Mouse (Mus musculus): ENCODE measurements at regions not wholly inside any gene's neighbourhood (a gene's known extent, or its start where the extent isn't known, plus 50 kb on each side); places are given as distances from the start of the nearest gene placed in this dataset.

DNA sequence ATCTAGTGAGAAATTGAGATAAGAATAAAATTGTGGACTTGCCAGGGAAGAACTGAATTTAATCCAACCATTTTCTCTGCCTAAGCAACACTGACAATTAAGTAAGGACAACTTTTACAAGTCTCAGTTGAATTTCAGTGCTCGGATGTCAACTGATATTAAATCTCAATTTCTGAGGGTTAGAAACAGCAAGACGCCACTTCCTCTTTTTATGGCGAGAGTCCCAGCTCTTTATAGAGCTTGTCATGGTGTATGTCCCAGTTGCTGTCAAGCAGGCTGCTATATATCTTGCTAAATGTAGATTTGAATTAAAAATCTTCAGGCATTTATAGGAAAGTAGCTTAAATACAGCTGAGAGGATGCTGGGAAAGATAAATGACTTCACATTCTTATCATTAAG, 697.8 kb upstream of the Got2 start:
- no peak overlapping the region for H3K4me3 ChIP-seq (replicated peaks; ENCODE audit: low read length)
- H3K36me3 ChIP-seq (ENCODE audit: insufficient read depth, low read length): no peaks in the 10 kb centered on the region
- H3K4me1 ChIP-seq (replicated peaks; ENCODE audit: low read depth, low read length): no peaks in the 10 kb centered on the region
- no peaks in the 10 kb centered on the region for H3K27me3 ChIP-seq (ENCODE audit: insufficient read depth, low read length)
- TF ChIP-seq NANOG (IDR thresholded peaks at IDR 0.05; ENCODE audit: borderline replicate concordance, low read length) (no peak), POU5F1 (IDR thresholded peaks at IDR 0.05; ENCODE audit: borderline replicate concordance, low read length) (no peak), CTCF (conservative IDR thresholded peaks at IDR 0.05; ENCODE audit: low read length) (no peak)
- H3K9me3 ChIP-seq (ENCODE audit: low read length): no peaks in the 10 kb centered on the region

GRCm38 (mm10) chr8:96552512-96552911, 664.2 kb upstream of the Got2 start:
- Histone ChIP-seq H3K4me3 (replicated peaks; ENCODE audit: low read length) (no peak overlapping the region), H3K9me3 (ENCODE audit: low read length) (no peaks in the 10 kb centered on the region), H3K4me1 (replicated peaks; ENCODE audit: low read depth, low read length) (no peaks in the 10 kb centered on the region), H3K27me3 (ENCODE audit: insufficient read depth, low read length) (no peaks in the 10 kb centered on the region), H3K36me3 (ENCODE audit: insufficient read depth, low read length) (no peaks in the 10 kb centered on the region)
- TF ChIP-seq POU5F1 (IDR thresholded peaks at IDR 0.05; ENCODE audit: borderline replicate concordance, low read length) (no peak), CTCF (conservative IDR thresholded peaks at IDR 0.05; ENCODE audit: low read length) (no peak), NANOG (IDR thresholded peaks at IDR 0.05; ENCODE audit: borderline replicate concordance, low read length) (no peak)

- no peaks in the 10 kb centered on the region for H3K9me3 ChIP-seq (ENCODE audit: low read length)
- H3K4me3 ChIP-seq (replicated peaks; ENCODE audit: low read length): no peak overlapping the region
- no peaks in the 10 kb centered on the region for H3K4me1 ChIP-seq (replicated peaks; ENCODE audit: low read depth, low read length)
- no peak for TF ChIP-seq POU5F1 (IDR thresholded peaks at IDR 0.05; ENCODE audit: borderline replicate concordance, low read length)
- TF ChIP-seq NANOG (IDR thresholded peaks at IDR 0.05; ENCODE audit: borderline replicate concordance, low read length): no peak
- peak; percentile 40 for TF ChIP-seq CTCF (conservative IDR thresholded peaks at IDR 0.05; ENCODE audit: low read length)
- no peaks in the 10 kb centered on the region for H3K27me3 ChIP-seq (ENCODE audit: insufficient read depth, low read length)
- no peaks in the 10 kb centered on the region for H3K36me3 ChIP-seq (ENCODE audit: insufficient read depth, low read length)
Observed at GRCm38 (mm10) chr8:96550408-96550807, 662.1 kb upstream of the Got2 start.

- H3K36me3 ChIP-seq (ENCODE audit: insufficient read depth, low read length): no peaks in the 10 kb centered on the region
- no peak for TF ChIP-seq CTCF (conservative IDR thresholded peaks at IDR 0.05; ENCODE audit: low read length)
- TF ChIP-seq NANOG (IDR thresholded peaks at IDR 0.05; ENCODE audit: borderline replicate concordance, low read length): no peak
- no peak for TF ChIP-seq POU5F1 (IDR thresholded peaks at IDR 0.05; ENCODE audit: borderline replicate concordance, low read length)
- no peak overlapping the region for H3K4me3 ChIP-seq (replicated peaks; ENCODE audit: low read length)
- H3K27me3 ChIP-seq (ENCODE audit: insufficient read depth, low read length): no peaks in the 10 kb centered on the region
- H3K4me1 ChIP-seq (replicated peaks; ENCODE audit: low read depth, low read length): no peaks in the 10 kb centered on the region
- no peaks in the 10 kb centered on the region for H3K9me3 ChIP-seq (ENCODE audit: low read length)
Observed at GRCm38 (mm10) chr8:96548663-96549062, 660.3 kb upstream of the Got2 start.

GRCm38 (mm10) chr8:96548187-96548586, 659.8 kb upstream of the Got2 start:
- no peak overlapping the region for H3K4me3 ChIP-seq (replicated peaks; ENCODE audit: low read length)
- H3K9me3 ChIP-seq (ENCODE audit: low read length): no peaks in the 10 kb centered on the region
- no peaks in the 10 kb centered on the region for H3K36me3 ChIP-seq (ENCODE audit: insufficient read depth, low read length)
- TF ChIP-seq POU5F1 (IDR thresholded peaks at IDR 0.05; ENCODE audit: borderline replicate concordance, low read length) (no peak), CTCF (conservative IDR thresholded peaks at IDR 0.05; ENCODE audit: low read length) (no peak), NANOG (IDR thresholded peaks at IDR 0.05; ENCODE audit: borderline replicate concordance, low read length) (no peak)
- no peaks in the 10 kb centered on the region for H3K4me1 ChIP-seq (replicated peaks; ENCODE audit: low read depth, low read length)
- H3K27me3 ChIP-seq (ENCODE audit: insufficient read depth, low read length): no peaks in the 10 kb centered on the region

- H3K27me3 ChIP-seq (ENCODE audit: insufficient read depth, low read length): no peaks in the 10 kb centered on the region
- TF ChIP-seq NANOG (IDR thresholded peaks at IDR 0.05; ENCODE audit: borderline replicate concordance, low read length) (no peak), CTCF (conservative IDR thresholded peaks at IDR 0.05; ENCODE audit: low read length) (no peak), POU5F1 (IDR thresholded peaks at IDR 0.05; ENCODE audit: borderline replicate concordance, low read length) (no peak)
- no peaks in the 10 kb centered on the region for H3K9me3 ChIP-seq (ENCODE audit: low read length)
- H3K4me1 ChIP-seq (replicated peaks; ENCODE audit: low read depth, low read length): no peaks in the 10 kb centered on the region
- H3K4me3 ChIP-seq (replicated peaks; ENCODE audit: low read length): no peak overlapping the region
- H3K36me3 ChIP-seq (ENCODE audit: insufficient read depth, low read length): no peaks in the 10 kb centered on the region
Observed at GRCm38 (mm10) chr8:96542215-96542614, 653.9 kb upstream of the Got2 start.

DNA sequence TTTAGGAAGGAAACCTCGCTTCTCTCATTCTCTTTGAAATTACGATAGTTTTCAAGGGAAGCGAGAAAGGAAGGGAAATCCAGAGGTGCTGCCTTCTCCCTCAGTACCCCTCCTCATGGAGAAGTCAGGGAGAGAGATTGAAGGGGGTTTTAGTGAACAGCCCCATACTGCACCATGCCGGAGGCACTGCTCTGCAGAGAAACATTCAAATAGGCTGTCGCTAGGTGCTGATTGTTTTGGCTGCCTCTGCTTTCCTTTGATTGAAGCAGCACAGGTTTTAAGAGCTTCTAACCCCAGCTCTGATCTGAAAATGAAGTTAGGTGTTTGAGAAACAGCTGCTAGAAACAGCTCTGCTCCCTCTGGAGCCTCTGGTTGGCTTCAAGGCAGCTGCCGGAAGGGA, 610.5 kb upstream of the Got2 start:
- TF ChIP-seq CTCF (conservative IDR thresholded peaks at IDR 0.05; ENCODE audit: low read length) (no peak), NANOG (IDR thresholded peaks at IDR 0.05; ENCODE audit: borderline replicate concordance, low read length) (no peak), POU5F1 (IDR thresholded peaks at IDR 0.05; ENCODE audit: borderline replicate concordance, low read length) (no peak)

DNA sequence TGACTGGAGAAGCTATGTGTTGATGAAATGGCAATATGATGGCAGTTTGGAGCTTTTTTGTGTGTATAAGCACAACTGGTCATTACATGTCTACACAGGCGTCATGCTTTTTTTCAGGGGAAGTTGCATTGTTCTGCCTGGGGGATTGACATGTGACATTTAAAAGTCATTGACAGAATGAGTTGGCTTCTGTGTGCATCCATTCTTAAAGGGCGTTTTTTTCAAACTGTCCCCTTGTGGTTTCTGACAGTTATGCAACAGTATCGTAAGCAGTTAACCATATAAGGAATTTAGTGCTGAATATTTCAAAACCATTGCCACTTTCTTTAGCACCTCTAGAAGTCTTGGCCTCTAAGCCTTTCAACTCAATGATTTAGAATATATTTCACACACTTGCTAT, 607.1 kb upstream of the Got2 start:
- no peaks in the 10 kb centered on the region for H3K4me1 ChIP-seq (replicated peaks; ENCODE audit: low read depth, low read length)
- TF ChIP-seq POU5F1 (IDR thresholded peaks at IDR 0.05; ENCODE audit: borderline replicate concordance, low read length) (no peak), CTCF (conservative IDR thresholded peaks at IDR 0.05; ENCODE audit: low read length) (no peak), NANOG (IDR thresholded peaks at IDR 0.05; ENCODE audit: borderline replicate concordance, low read length) (no peak)
- H3K36me3 ChIP-seq (ENCODE audit: insufficient read depth, low read length): no peaks in the 10 kb centered on the region
- no peaks in the 10 kb centered on the region for H3K27me3 ChIP-seq (ENCODE audit: insufficient read depth, low read length)
- H3K9me3 ChIP-seq (ENCODE audit: low read length): no peaks in the 10 kb centered on the region
- no peak overlapping the region for H3K4me3 ChIP-seq (replicated peaks; ENCODE audit: low read length)

More for the DNA sequence above, 610.5 kb upstream of the Got2 start:
- Histone ChIP-seq H3K27me3 (ENCODE audit: insufficient read depth, low read length) (no peaks in the 10 kb centered on the region), H3K9me3 (ENCODE audit: low read length) (no peaks in the 10 kb centered on the region), H3K36me3 (ENCODE audit: insufficient read depth, low read length) (no peaks in the 10 kb centered on the region), H3K4me3 (replicated peaks; ENCODE audit: low read length) (no peak overlapping the region), H3K4me1 (replicated peaks; ENCODE audit: low read depth, low read length) (no peaks in the 10 kb centered on the region)

DNA sequence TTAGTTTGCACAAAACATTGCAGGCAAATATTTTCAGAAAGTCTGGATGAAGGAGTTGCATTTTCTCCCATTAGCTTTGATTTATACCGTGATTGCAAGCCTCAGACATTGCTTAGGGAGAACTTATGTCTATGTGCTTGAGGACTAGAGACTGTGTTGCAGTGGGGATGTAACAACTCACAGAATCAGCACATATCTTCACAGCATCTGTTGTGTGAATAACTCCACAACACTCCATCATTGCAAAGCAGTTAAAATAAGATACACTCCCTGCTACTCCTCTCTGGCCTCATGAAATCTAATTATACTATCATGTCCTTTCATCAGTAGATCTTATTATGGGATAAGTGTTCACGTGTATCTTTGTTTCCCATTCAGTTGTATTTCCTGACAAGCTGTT, 601.5 kb upstream of the Got2 start:
- TF ChIP-seq NANOG (IDR thresholded peaks at IDR 0.05; ENCODE audit: borderline replicate concordance, low read length) (no peak), POU5F1 (IDR thresholded peaks at IDR 0.05; ENCODE audit: borderline replicate concordance, low read length) (no peak), CTCF (conservative IDR thresholded peaks at IDR 0.05; ENCODE audit: low read length) (no peak)
- H3K36me3 ChIP-seq (ENCODE audit: insufficient read depth, low read length): no peaks in the 10 kb centered on the region
- no peaks in the 10 kb centered on the region for H3K9me3 ChIP-seq (ENCODE audit: low read length)
- H3K4me3 ChIP-seq (replicated peaks; ENCODE audit: low read length): no peak overlapping the region
- no peaks in the 10 kb centered on the region for H3K4me1 ChIP-seq (replicated peaks; ENCODE audit: low read depth, low read length)
- H3K27me3 ChIP-seq (ENCODE audit: insufficient read depth, low read length): no peaks in the 10 kb centered on the region
